Mouse (Mus musculus) CH12.LX (cell line): ENCODE results near the gene Hipk3.

Experiments used
- BHLHE40 ChIP-seq: IDR thresholded peaks from 2 replicates; pipeline ENCODE4 v1.6.1; 2011; ENCODE audit warnings: mild to moderate bottlenecking, low read depth, low read length, improper control_type of control experiment
- CHD1 ChIP-seq: IDR thresholded peaks from 2 replicates; pipeline ENCODE4 v1.6.1; 2012; ENCODE audit warnings: low read depth, low read length, improper control_type of control experiment, inconsistent platforms
- CTCF ChIP-seq, 2 experiments: IDR thresholded peaks in 1 of 2; conservative IDR thresholded peaks in 1 of 2; 2 replicates each; pipeline ENCODE4 v1.5.1; 2011 to 2012; ENCODE audit warnings: low read depth in 2 of 2, low read length in 2 of 2, improper control_type of control experiment in 1 of 2, inconsistent platforms in 1 of 2, mild to moderate bottlenecking in 1 of 2, moderate library complexity in 1 of 2
- ELF1 ChIP-seq: IDR thresholded peaks from 2 replicates; pipeline ENCODE4 v1.6.1; 2014; ENCODE audit warnings: low read depth, mild to moderate bottlenecking, inconsistent platforms, low read length, improper control_type of control experiment
- EP300 ChIP-seq: IDR thresholded peaks from 2 replicates; pipeline ENCODE4 v1.6.1; 2011; ENCODE audit warnings: low read length, improper control_type of control experiment
- HCFC1 ChIP-seq: IDR thresholded peaks from 2 replicates; pipeline ENCODE4 v1.6.1; 2012; ENCODE audit warnings: low read depth, mild to moderate bottlenecking, inconsistent platforms, low read length, improper control_type of control experiment
- MAFK ChIP-seq: IDR thresholded peaks from 2 replicates; pipeline ENCODE4 v1.6.1; 2011; ENCODE audit warnings: low read length, improper control_type of control experiment; ENCODE audit not compliant: insufficient replicate concordance
- POLR2A ChIP-seq: IDR thresholded peaks from 2 replicates; pipeline ENCODE4 v1.6.1; 2011; ENCODE audit warnings: low read depth, mild to moderate bottlenecking, improper control_type of control experiment, low read length
- RAD21 ChIP-seq: IDR thresholded peaks from 2 replicates; pipeline ENCODE4 v1.6.1; 2011; ENCODE audit warnings: low read depth, mild to moderate bottlenecking, low read length, improper control_type of control experiment, moderate library complexity
- SIN3A ChIP-seq: IDR thresholded peaks from 2 replicates; pipeline ENCODE4 v1.6.1; 2012; ENCODE audit warnings: low read length, improper control_type of control experiment, inconsistent platforms

- TF ChIP-seq CHD1 (no peak), MAFK (no peak), RAD21 (no peak), ELF1 (no peak), CTCF (conservative IDR thresholded peaks at IDR 0.05 in 1 of 2, IDR thresholded peaks at IDR 0.05 in 1 of 2; ENCODE audit: low read depth in 2 of 2, low read length in 2 of 2) (no peak), SIN3A (no peak), HCFC1 (no peak), EP300 (no peak), BHLHE40 (no peak), POLR2A (no peak)
Measured at GRCm38 (mm10) chr2:104409851-104410821, 84.1 kb downstream of the Hipk3 start.
